12 mouse cellular contexts compared by ENCODE assay signal in the genomic region with DNA sequence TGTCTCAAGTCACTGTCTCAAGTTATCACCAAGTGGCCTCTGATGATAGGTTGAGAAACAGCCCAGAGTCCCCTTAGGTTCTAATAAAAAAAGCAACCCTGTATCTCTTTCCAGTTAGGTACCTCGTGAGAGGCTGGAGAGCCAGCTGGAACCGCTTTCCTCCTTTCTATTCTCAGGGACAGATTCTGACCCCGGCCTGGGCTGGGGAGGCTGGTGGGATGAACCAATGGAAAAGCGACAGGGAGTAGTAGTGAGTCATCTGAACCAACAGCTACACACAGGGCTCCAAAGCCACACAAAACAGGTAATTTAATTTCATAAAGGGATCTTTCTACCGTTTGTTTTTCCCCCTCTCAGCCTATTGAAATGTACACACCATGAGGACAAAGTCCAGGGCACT. TPM values are rescaled to one million over a fixed set of nuclear protein-coding genes. Genes with fewer than 3 reads are reported as not detected.
DNase-seq lines count a peak whose midpoint lies in the region; ATAC-seq lines count a peak whose summit lies in the region.
"Had no signal": no experiment of that assay in that cellular context is flagged by ENCODE, and none has a peak within 500 bp of the region (broad histone marks: within the 10 kb centered on the region; RNA-seq: fewer than 3 reads in every experiment).

No protein-coding gene starts in this region.

- no peak overlapping the region for H3K9ac ChIP-seq in kidney, embryonic 16.5 days (replicated peaks; ENCODE audit: low read length)
- no peak overlapping the region for H3K9ac ChIP-seq in hindbrain, embryonic 14.5 days
- no peak overlapping the region for H3K9ac ChIP-seq in stomach, embryonic 14.5 days (replicated peaks; ENCODE audit: low read depth, low read length)
- H3K9ac ChIP-seq: limb, embryonic 15.5 days had no signal

- H3K4me2 ChIP-seq in kidney, embryonic 16.5 days (replicated peaks; ENCODE audit: low read depth, low read length): no peak overlapping the region
- H3K4me2 ChIP-seq in hindbrain, embryonic 14.5 days (replicated peaks): no peak overlapping the region
- no peak overlapping the region for H3K4me2 ChIP-seq in stomach, embryonic 14.5 days (replicated peaks; ENCODE audit: low read depth, low read length)
- H3K4me2 ChIP-seq: limb, embryonic 15.5 days had no signal

- H3K27me3 ChIP-seq in kidney, embryonic 16.5 days (ENCODE audit: insufficient read depth, low read length): no peaks in the 10 kb centered on the region
- H3K27me3 ChIP-seq in hindbrain, embryonic 14.5 days (ENCODE audit: control insufficient read depth, insufficient read depth, low read length): no peaks in the 10 kb centered on the region
- H3K27me3 ChIP-seq in stomach, embryonic 14.5 days (ENCODE audit: control insufficient read depth, insufficient read depth, low read length): no peaks in the 10 kb centered on the region
- H3K27me3 ChIP-seq: limb, embryonic 15.5 days had no signal

- no peaks in the 10 kb centered on the region for H3K9me3 ChIP-seq in kidney, embryonic 16.5 days (ENCODE audit: low read length)
- H3K9me3 ChIP-seq in hindbrain, embryonic 14.5 days (ENCODE audit: control insufficient read depth, low read length): no peaks in the 10 kb centered on the region
- no peaks in the 10 kb centered on the region for H3K9me3 ChIP-seq in stomach, embryonic 14.5 days (ENCODE audit: control insufficient read depth, low read depth, low read length)
- H3K9me3 ChIP-seq: limb, embryonic 15.5 days had no signal

- ATAC-seq in kidney, embryonic 16.5 days (ENCODE audit: low FRiP score, low TSS enrichment): no peak
- ATAC-seq in hindbrain, embryonic 14.5 days (ENCODE audit: low FRiP score): no peak
- peak; percentile 88 for ATAC-seq in stomach, embryonic 14.5 days (ENCODE audit: insufficient number of reproducible peaks, insufficient read depth, low FRiP score, low read depth)

- no peaks in the 10 kb centered on the region for H3K36me3 ChIP-seq in kidney, embryonic 16.5 days (ENCODE audit: insufficient read depth, low read length)
- no peaks in the 10 kb centered on the region for H3K36me3 ChIP-seq in hindbrain, embryonic 14.5 days (replicated peaks; ENCODE audit: control insufficient read depth, insufficient read depth)
- no peaks in the 10 kb centered on the region for H3K36me3 ChIP-seq in stomach, embryonic 14.5 days (ENCODE audit: control insufficient read depth, insufficient read depth, low read length)
- H3K36me3 ChIP-seq: limb, embryonic 15.5 days had no signal

- WGBS in kidney, embryonic 16.5 days: 38% methylated on average over 5 of the region's 5 CpGs
- WGBS in hindbrain, embryonic 14.5 days: 45% methylated on average over 5 of the region's 5 CpGs
- WGBS in stomach, embryonic 14.5 days: 34% methylated on average over 5 of the region's 5 CpGs

- H3K27ac ChIP-seq in kidney, embryonic 16.5 days (ENCODE audit: low read length): no peak overlapping the region
- H3K27ac ChIP-seq in hindbrain, embryonic 14.5 days: peak overlapping the region; percentile 66
- H3K27ac ChIP-seq in stomach, embryonic 14.5 days (ENCODE audit: low read length): peak overlapping the region; percentile 49; the same call in 1 of the 2 replicates
- H3K27ac ChIP-seq: limb, embryonic 15.5 days had no signal

- H3K4me1 ChIP-seq in kidney, embryonic 16.5 days (ENCODE audit: insufficient read depth, low read length): peaks cover 8% of the 10 kb centered on the region; the same call in 1 of the 2 replicates
- H3K4me1 ChIP-seq in hindbrain, embryonic 14.5 days (replicated peaks; ENCODE audit: control insufficient read depth, insufficient read depth, low read length): peaks cover 32% of the 10 kb centered on the region
- peaks cover 9% of the 10 kb centered on the region for H3K4me1 ChIP-seq in stomach, embryonic 14.5 days (ENCODE audit: control insufficient read depth, insufficient read depth, low read length)

- peak; percentile 10 for DNase-seq in adrenal gland, adult 8-10 months
- DNase-seq in adrenal gland, adult 18-20 months (ENCODE audit: low spot score in 2 of 2): no peak
- peak; percentile 16 for DNase-seq in kidney, postnatal 10 days
- DNase-seq in hindbrain, embryonic 14.5 days (ENCODE audit: low spot score): no peak
- no peak for DNase-seq in thymus, postnatal 36 days
- no peak for DNase-seq in left cerebral cortex, adult 8-10 months (ENCODE audit: low spot score in 2 of 2)

- H3K4me3 ChIP-seq in kidney, embryonic 16.5 days (ENCODE audit: low read length): no peak overlapping the region
- no peak overlapping the region for H3K4me3 ChIP-seq in hindbrain, embryonic 14.5 days (replicated peaks; ENCODE audit: low read length)
- H3K4me3 ChIP-seq in stomach, embryonic 14.5 days (ENCODE audit: low read depth, low read length): no peak overlapping the region
- H3K4me3 ChIP-seq: limb, embryonic 15.5 days had no signal

RNA-seq across cellular contexts. Expression of gene Insm1, which starts 56.7 kb away (rescaled TPM):
- 10 to 100 TPM in 2 of 4 experiments, 1 to 10 TPM in 2; 7.0 to 18.3 (median 10.6) TPM for total RNA-seq in adrenal gland, adult 8-10 months (2022)
- total RNA-seq in adrenal gland, adult 18-20 months (2021): 1 to 10 TPM; 5.6 to 7.0 TPM
- polyA plus RNA-seq in kidney, embryonic 16.5 days (2015; fragmentation: Nextera tagmentation; extraction: Ambion mirVana): not detected in 2 replicates
- polyA plus RNA-seq in hindbrain, embryonic 14.5 days (2014; fragmentation: Nextera tagmentation; extraction: Ambion mirVana): 2.6 and 4.1 TPM in 2 replicates
- polyA plus RNA-seq in stomach, embryonic 14.5 days (2014; fragmentation: Nextera tagmentation; extraction: Ambion mirVana): 1.1 and 1.3 TPM in 2 replicates
- 1 to 10 TPM; 4.7 to 5.9 (median 5.8) TPM for total RNA-seq in left cerebral cortex, adult 8-10 months (2022)
- total RNA-seq: common myeloid progenitor, adult 5-6 weeks; megakaryocyte, adult 5-6 weeks had no signal
- polyA plus RNA-seq: heart, postnatal 0 days had no signal

Comparison
In these comparisons a context has a peak if more than half of its experiments do, and no peak if none do; other contexts are left out.
1. DNase-seq: peak in adrenal gland, adult 8-10 months (single experiment) and kidney, postnatal 10 days (single experiment); none in adrenal gland, adult 18-20 months (0 of 2), hindbrain, embryonic 14.5 days (single experiment), thymus, postnatal 36 days (0 of 2) and left cerebral cortex, adult 8-10 months (0 of 2).